Mouse (Mus musculus): ENCODE data around the gene Tmco4. TPM values are rescaled to one million over a fixed set of nuclear protein-coding genes. Genes with fewer than 3 reads are reported as not detected.

Gene Tmco4
- total and polyA plus RNA-seq, 3 experiments = 8.4 to 11.7 (median 9.2) TPM

DNA sequence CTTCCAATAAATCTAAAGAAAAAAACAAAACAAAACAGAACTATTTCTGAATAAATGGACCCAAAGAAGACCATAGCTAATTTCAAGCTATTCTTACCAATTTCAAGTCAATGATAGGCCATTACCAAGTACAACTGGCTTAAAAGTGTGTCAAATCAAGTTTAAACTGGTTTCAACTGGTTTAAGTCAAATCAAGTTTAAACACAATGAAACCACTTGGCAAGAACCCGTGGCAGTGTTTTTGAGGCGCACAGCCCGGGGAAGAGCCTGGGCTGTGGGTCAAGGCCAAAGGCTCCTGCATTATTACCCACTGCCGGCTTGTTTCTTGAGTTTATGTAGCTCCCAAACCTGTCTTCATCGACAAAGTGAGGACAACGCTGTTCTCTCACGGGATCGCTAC, 127.6 kb downstream of the Tmco4 start:
- no peak overlapping the region for H3K4me3 ChIP-seq
- no peak overlapping the region for H3K27ac ChIP-seq
- 92% methylated on average over 8 of the region's 8 CpGs for WGBS
- H3K79me2 ChIP-seq (replicated peaks; ENCODE audit: control insufficient read depth, insufficient read depth, low read length) = peaks cover 2% of the 10 kb centered on the region
- TF ChIP-seq CTCF (IDR thresholded peaks at IDR 0.05) (no peak), EP300 (IDR thresholded peaks at IDR 0.05; ENCODE audit: insufficient read depth, low read depth, low read length) (no peak), POLR2A (IDR thresholded peaks at IDR 0.05; ENCODE audit: insufficient read depth, low read depth, low read length) (no peak)
- H3K4me1 ChIP-seq (ENCODE audit: control insufficient read depth, insufficient read depth, low read length) = no peaks in the 10 kb centered on the region; the same call in 1 of the 2 replicates
- no peaks in the 10 kb centered on the region; the same call in none of the 2 replicates for H3K36me3 ChIP-seq (ENCODE audit: control insufficient read depth, insufficient read depth, low read length)
- intact Hi-C loops (cut with DNase I) = no loop called here
- no peak overlapping the region for H3K9ac ChIP-seq (ENCODE audit: low read depth, low read length)
- DNase-seq = no peak
- no peaks in the 10 kb centered on the region for H3K27me3 ChIP-seq (ENCODE audit: control insufficient read depth, insufficient read depth, low read length)

DNA sequence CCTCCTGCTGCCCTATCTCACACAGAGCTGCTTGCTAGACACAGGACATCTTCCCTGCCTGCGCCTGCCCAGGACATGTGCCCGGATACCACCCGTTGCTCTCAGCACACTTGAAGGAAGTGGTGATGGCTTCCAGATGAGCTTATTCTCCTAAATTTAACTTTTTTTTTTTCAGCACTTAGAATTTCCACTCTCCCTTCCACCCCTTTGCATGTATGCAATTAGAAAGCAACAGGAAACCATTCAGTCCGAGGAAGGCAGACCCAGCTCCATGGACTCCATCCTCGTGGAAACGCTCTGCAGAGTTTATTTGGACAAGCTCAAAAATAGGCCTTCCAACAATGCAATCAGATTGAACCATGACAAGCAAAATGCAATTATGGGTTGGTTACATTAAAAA, 128.9 kb downstream of the Tmco4 start:
- no peak overlapping the region for H3K9ac ChIP-seq (ENCODE audit: low read depth, low read length)
- no peak overlapping the region for H3K27ac ChIP-seq
- H3K4me3 ChIP-seq = no peak overlapping the region
- no peaks in the 10 kb centered on the region for H3K27me3 ChIP-seq (ENCODE audit: control insufficient read depth, insufficient read depth, low read length)
- intact Hi-C loops (cut with DNase I) = no loop called here
- no peak for DNase-seq
- WGBS = 70% methylated on average over 6 of the region's 6 CpGs
- H3K79me2 ChIP-seq (replicated peaks; ENCODE audit: control insufficient read depth, insufficient read depth, low read length) = peaks cover 2% of the 10 kb centered on the region
- no peaks in the 10 kb centered on the region; the same call in 1 of the 2 replicates for H3K4me1 ChIP-seq (ENCODE audit: control insufficient read depth, insufficient read depth, low read length)
- no peak for TF ChIP-seq CTCF (IDR thresholded peaks at IDR 0.05)
- TF ChIP-seq POLR2A (IDR thresholded peaks at IDR 0.05; ENCODE audit: insufficient read depth, low read depth, low read length) = no peak
- TF ChIP-seq EP300 (IDR thresholded peaks at IDR 0.05; ENCODE audit: insufficient read depth, low read depth, low read length) = no peak
- H3K36me3 ChIP-seq (ENCODE audit: control insufficient read depth, insufficient read depth, low read length) = no peaks in the 10 kb centered on the region; the same call in none of the 2 replicates

DNA sequence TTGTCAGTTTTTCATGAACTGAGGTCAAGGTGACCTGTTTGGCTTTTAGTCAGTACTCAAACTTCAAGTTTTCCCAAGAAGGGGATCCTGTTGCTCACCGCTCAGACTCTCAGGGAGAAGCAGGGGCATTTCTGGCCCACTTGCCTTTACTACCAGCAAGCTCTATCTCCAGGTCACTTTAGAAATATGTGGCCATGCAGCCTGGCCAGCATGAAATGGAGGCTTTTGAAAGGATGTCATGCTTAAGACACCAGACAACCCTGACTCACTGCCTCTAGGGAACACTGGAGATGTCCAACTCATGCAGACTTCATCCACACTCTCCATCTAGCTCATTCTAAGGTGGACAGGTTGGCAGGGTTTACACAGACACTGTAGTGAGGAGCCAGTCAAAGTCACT, 132.8 kb downstream of the Tmco4 start:
- no peaks in the 10 kb centered on the region for H3K27me3 ChIP-seq (ENCODE audit: control insufficient read depth, insufficient read depth, low read length)
- H3K27ac ChIP-seq = no peak overlapping the region
- H3K4me3 ChIP-seq = no peak overlapping the region
- no peak overlapping the region for H3K9ac ChIP-seq (ENCODE audit: low read depth, low read length)
- no peak for DNase-seq
- intact Hi-C loops (cut with DNase I) = no loop called here
- no peaks in the 10 kb centered on the region; the same call in none of the 2 replicates for H3K36me3 ChIP-seq (ENCODE audit: control insufficient read depth, insufficient read depth, low read length)
- peaks cover 7% of the 10 kb centered on the region for H3K4me1 ChIP-seq (ENCODE audit: control insufficient read depth, insufficient read depth, low read length)
- WGBS = 81% methylated on average over 1 of the region's 1 CpGs
- TF ChIP-seq POLR2A (IDR thresholded peaks at IDR 0.05; ENCODE audit: insufficient read depth, low read depth, low read length) (no peak), CTCF (IDR thresholded peaks at IDR 0.05) (no peak), EP300 (IDR thresholded peaks at IDR 0.05; ENCODE audit: insufficient read depth, low read depth, low read length) (no peak)
- peaks cover 7% of the 10 kb centered on the region for H3K79me2 ChIP-seq (replicated peaks; ENCODE audit: control insufficient read depth, insufficient read depth, low read length)

Other genes starting within 250 kb of the Tmco4 start
- gene Pla2g2c, start 248.1 kb upstream of the Tmco4 start, total RNA-seq (2021) = under 1 TPM in 1 of 2 experiments, not detected in 1; 0.14 TPM
- 0.76 and 0.98 TPM in 2 replicates for gene Pla2g2c, start 248.1 kb upstream of the Tmco4 start, polyA plus RNA-seq (2012; rRNA removed)
- 1 to 10 TPM; 1.6 to 2.7 TPM for gene Ubxn10, start 235.7 kb upstream of the Tmco4 start, total RNA-seq (2021)
- 7.2 and 7.5 TPM in 2 replicates for gene Ubxn10, start 235.7 kb upstream of the Tmco4 start, polyA plus RNA-seq (2012; rRNA removed)
- gene Pla2g2f, start 215.3 kb upstream of the Tmco4 start, total RNA-seq (2021) = under 1 TPM; 0.18 to 0.26 TPM
- gene Pla2g2f, start 215.3 kb upstream of the Tmco4 start, polyA plus RNA-seq (2012; rRNA removed) = 0.12 and 0.14 TPM in 2 replicates
- gene Pla2g2d, start 197.2 kb upstream of the Tmco4 start, total RNA-seq (2021) = under 1 TPM; 0.26 to 0.55 TPM
- 2.3 and 2.7 TPM in 2 replicates for gene Pla2g2d, start 197.2 kb upstream of the Tmco4 start, polyA plus RNA-seq (2012; rRNA removed)
- gene Pla2g5, start 109.4 kb upstream of the Tmco4 start, total RNA-seq (2021) = 10 to 100 TPM; 24.8 to 33.0 TPM
- 87.6 and 129 TPM in 2 replicates for gene Pla2g5, start 109.4 kb upstream of the Tmco4 start, polyA plus RNA-seq (2012; rRNA removed)
- not detected for gene Gm13030, start 98.9 kb upstream of the Tmco4 start, total RNA-seq (2021)
- not detected in 2 replicates for gene Gm13030, start 98.9 kb upstream of the Tmco4 start, polyA plus RNA-seq (2012; rRNA removed)
- 1 to 10 TPM in 1 of 2 experiments, under 1 TPM in 1; 0.73 to 1.6 TPM for gene Pla2g2e, start 94.9 kb upstream of the Tmco4 start, total RNA-seq (2021)
- gene Pla2g2e, start 94.9 kb upstream of the Tmco4 start, polyA plus RNA-seq (2012; rRNA removed) = 0.43 TPM in 1 of 2 replicates, not detected in the other
- 10 to 100 TPM; 10.4 to 11.7 TPM for gene Otud3, start 58.9 kb upstream of the Tmco4 start, total RNA-seq (2021)
- 6.1 and 8.8 TPM in 2 replicates for gene Otud3, start 58.9 kb upstream of the Tmco4 start, polyA plus RNA-seq (2012; rRNA removed)
- not detected for gene Rnf186, start 5.8 kb upstream of the Tmco4 start, total RNA-seq (2021)
- 2.0 TPM in 1 of 2 replicates, not detected in the other for gene Rnf186, start 5.8 kb upstream of the Tmco4 start, polyA plus RNA-seq (2012; rRNA removed)
- not detected for gene Htr6, start 102.7 kb downstream of the Tmco4 start, total RNA-seq (2021)
- not detected in 2 replicates for gene Htr6, start 102.7 kb downstream of the Tmco4 start, polyA plus RNA-seq (2012; rRNA removed)
- 10 to 100 TPM; 21.9 to 24.0 TPM for gene Nbl1, start 120.1 kb downstream of the Tmco4 start, total RNA-seq (2021)
- 29.1 and 32.9 TPM in 2 replicates for gene Nbl1, start 120.1 kb downstream of the Tmco4 start, polyA plus RNA-seq (2012; rRNA removed)
- gene Minos1, start 158.2 kb downstream of the Tmco4 start, total RNA-seq (2021) = 100 to 1,000 TPM; 586 to 660 TPM
- gene Minos1, start 158.2 kb downstream of the Tmco4 start, polyA plus RNA-seq (2012; rRNA removed) = 203 and 282 TPM in 2 replicates
- 100 to 1,000 TPM; 342 to 392 TPM for gene Capzb, start 220.0 kb downstream of the Tmco4 start, total RNA-seq (2021)
- 160 and 191 TPM in 2 replicates for gene Capzb, start 220.0 kb downstream of the Tmco4 start, polyA plus RNA-seq (2012; rRNA removed)